Mouse (Mus musculus) macrophage (primary cell): ENCODE measurements around the gene Spint3. TPM values are rescaled to one million over a fixed set of nuclear protein-coding genes. Genes with fewer than 3 reads are reported as not detected.

Experiments used
- H3K27ac ChIP-seq: fragments of 350-480 bp; formaldehyde crosslinking; 2 replicates; pipeline ENCODE4 v1.9.0; 2021
- H3K36me3 ChIP-seq: fragments of 350-480 bp; formaldehyde crosslinking; 2 replicates; pipeline ENCODE4 v1.9.0; 2021; ENCODE audit errors: inconsistent target
- H3K4me3 ChIP-seq: fragments of 350-480 bp; formaldehyde crosslinking; 2 replicates; pipeline ENCODE4 v1.9.0; 2021; ENCODE audit errors: inconsistent target
- H3K79me2 ChIP-seq: fragments of 350-480 bp; formaldehyde crosslinking; 2 replicates; pipeline ENCODE4 v1.9.0; 2021; ENCODE audit errors: inconsistent target
- WGBS: methylation state at CpG from one replicate; pipeline ENCODE4 v1.1.7; 2026; ENCODE audit warnings: inconsistent platforms; ENCODE audit not compliant: missing documents; 5-methylcytosine and 5-hydroxymethylcytosine counted together
- polyA plus RNA-seq: library from polyadenylated mRNA; stranded (reverse); fragments of 250-400 nt; gene quantifications from 3 replicates; pipeline ENCODE4 v1.2.4, GENCODE M21; 2018; ENCODE audit warnings: inconsistent platforms

The Spint3 gene
- polyA plus RNA-seq, 1 experiment from 2014 or later: not detected

GRCm38 (mm10) chr2:164540652-164541427 is 32.4 kb downstream of the Spint3 start:
- H3K79me2 ChIP-seq: no peaks in the 10 kb centered on the region
- H3K36me3 ChIP-seq: no peaks in the 10 kb centered on the region
- H3K4me3 ChIP-seq: no peak overlapping the region
- 37% methylated on average over 8 of the region's 8 CpGs for whole genome bisulfite sequencing
- no peak overlapping the region for H3K27ac ChIP-seq

GRCm38 (mm10) chr2:164537003-164537402 is 36.3 kb downstream of the Spint3 start:
- Histone ChIP-seq H3K4me3 (no peak overlapping the region), H3K27ac (no peak overlapping the region), H3K36me3 (no peaks in the 10 kb centered on the region), H3K79me2 (no peaks in the 10 kb centered on the region)
- WGBS: 63% methylated on average over 4 of the region's 4 CpGs

GRCm38 (mm10) chr2:164534315-164534714 is 38.9 kb downstream of the Spint3 start:
- Histone ChIP-seq H3K27ac (no peak overlapping the region), H3K4me3 (no peak overlapping the region), H3K79me2 (no peaks in the 10 kb centered on the region), H3K36me3 (no peaks in the 10 kb centered on the region)
- WGBS: 89% methylated on average over 10 of the region's 10 CpGs

- Histone ChIP-seq H3K79me2 (no peaks in the 10 kb centered on the region), H3K27ac (no peak overlapping the region), H3K4me3 (no peak overlapping the region), H3K36me3 (no peaks in the 10 kb centered on the region)
- WGBS: 7% methylated on average over 3 of the region's 3 CpGs
These were observed 42.1 kb downstream of the Spint3 start for GRCm38 (mm10) chr2:164531169-164531568.

GRCm38 (mm10) chr2:164528557-164528956 is 44.7 kb downstream of the Spint3 start:
- Histone ChIP-seq H3K36me3 (no peaks in the 10 kb centered on the region), H3K79me2 (no peaks in the 10 kb centered on the region), H3K4me3 (no peak overlapping the region), H3K27ac (no peak overlapping the region)
- WGBS: 50% methylated on average over 5 of the region's 5 CpGs

GRCm38 (mm10) chr2:164523301-164523773 is 49.9 kb downstream of the Spint3 start:
- no peaks in the 10 kb centered on the region for H3K36me3 ChIP-seq
- no peaks in the 10 kb centered on the region for H3K79me2 ChIP-seq
- H3K4me3 ChIP-seq: no peak overlapping the region
- no peak overlapping the region for H3K27ac ChIP-seq
- WGBS: 89% methylated on average over 10 of the region's 10 CpGs

- WGBS: 20% methylated on average over 8 of the region's 8 CpGs
- no peak overlapping the region for H3K27ac ChIP-seq
- H3K36me3 ChIP-seq: no peaks in the 10 kb centered on the region
- H3K79me2 ChIP-seq: no peaks in the 10 kb centered on the region
- no peak overlapping the region for H3K4me3 ChIP-seq
These were observed 51.0 kb downstream of the Spint3 start for GRCm38 (mm10) chr2:164522280-164522679.

- Histone ChIP-seq H3K36me3 (no peaks in the 10 kb centered on the region), H3K27ac (no peak overlapping the region), H3K4me3 (no peak overlapping the region), H3K79me2 (no peaks in the 10 kb centered on the region)
- 2% methylated on average over 11 of the region's 11 CpGs for WGBS
These were observed 51.4 kb downstream of the Spint3 start for GRCm38 (mm10) chr2:164521841-164522240.

GRCm38 (mm10) chr2:164520782-164521181 is 52.5 kb downstream of the Spint3 start:
- Histone ChIP-seq H3K27ac (no peak overlapping the region), H3K4me3 (no peak overlapping the region), H3K36me3 (no peaks in the 10 kb centered on the region), H3K79me2 (no peaks in the 10 kb centered on the region)
- WGBS: 8% methylated on average over 3 of the region's 3 CpGs

Other genes with a start within 250 kb of the Spint3 start
- gene Svs5, start 240.7 kb downstream of the Spint3 start, polyA plus RNA-seq: not detected in 3 replicates
- gene Slpi, start 184.4 kb downstream of the Spint3 start, polyA plus RNA-seq: 0.24 to 1.3 TPM (median 0.90 TPM) in 3 replicates
- not detected in 3 replicates for gene Rbpjl, start 170.3 kb downstream of the Spint3 start, polyA plus RNA-seq
- not detected in 3 replicates for gene Matn4, start 168.3 kb downstream of the Spint3 start, polyA plus RNA-seq
- gene Sdc4, start 129.6 kb downstream of the Spint3 start, polyA plus RNA-seq: 114 to 215 TPM (median 133 TPM) in 3 replicates
- gene Sys1, start 116.5 kb downstream of the Spint3 start, polyA plus RNA-seq: 6.9 to 30.0 TPM (median 27.8 TPM) in 3 replicates
- gene Gm20458, start 112.5 kb downstream of the Spint3 start, polyA plus RNA-seq: 0.30 TPM in 1 of 3 replicates, not detected in the others
- gene Trp53tg5, start 99.7 kb downstream of the Spint3 start, polyA plus RNA-seq: not detected in 3 replicates
- gene Dbndd2, start 87.4 kb downstream of the Spint3 start, polyA plus RNA-seq: 13.0 to 46.6 TPM (median 28.5 TPM) in 3 replicates
- gene Pigt, start 75.9 kb downstream of the Spint3 start, polyA plus RNA-seq: 58.4 to 92.7 TPM (median 64.5 TPM) in 3 replicates
- not detected in 3 replicates for gene Wfdc2, start 11.0 kb downstream of the Spint3 start, polyA plus RNA-seq
- not detected in 3 replicates for gene Wfdc6a, start 12.0 kb upstream of the Spint3 start, polyA plus RNA-seq
- gene Eppin, start 20.1 kb upstream of the Spint3 start, polyA plus RNA-seq: not detected in 3 replicates
- not detected in 3 replicates for gene Wfdc6b, start 40.1 kb upstream of the Spint3 start, polyA plus RNA-seq
- gene Wfdc8, start 40.2 kb upstream of the Spint3 start, polyA plus RNA-seq: not detected in 3 replicates
- gene Wfdc16, start 65.3 kb upstream of the Spint3 start, polyA plus RNA-seq: not detected in 3 replicates
- gene Wfdc10, start 82.6 kb upstream of the Spint3 start, polyA plus RNA-seq: not detected in 3 replicates
- not detected in 3 replicates for gene Wfdc9, start 83.1 kb upstream of the Spint3 start, polyA plus RNA-seq
- gene Wfdc11, start 100.6 kb upstream of the Spint3 start, polyA plus RNA-seq: not detected in 3 replicates
- gene Wfdc13, start 111.6 kb upstream of the Spint3 start, polyA plus RNA-seq: not detected in 3 replicates
- gene Spint4, start 125.0 kb upstream of the Spint3 start, polyA plus RNA-seq: not detected in 3 replicates
- not detected in 3 replicates for gene Spint5, start 141.8 kb upstream of the Spint3 start, polyA plus RNA-seq
- not detected in 3 replicates for gene Wfdc3, start 172.5 kb upstream of the Spint3 start, polyA plus RNA-seq
- 20.7 to 27.5 TPM (median 21.6 TPM) in 3 replicates for gene Dnttip1, start 172.5 kb upstream of the Spint3 start, polyA plus RNA-seq
- 1.7 to 21.7 TPM (median 12.8 TPM) in 3 replicates for gene Ube2c, start 196.4 kb upstream of the Spint3 start, polyA plus RNA-seq
- not detected in 3 replicates for gene Tnnc2, start 206.5 kb upstream of the Spint3 start, polyA plus RNA-seq
- 7.1 to 8.5 TPM (median 7.3 TPM) in 3 replicates for gene Snx21, start 212.4 kb upstream of the Spint3 start, polyA plus RNA-seq
- 9.7 to 17.7 TPM (median 17.1 TPM) in 3 replicates for gene Acot8, start 231.4 kb upstream of the Spint3 start, polyA plus RNA-seq
- 3.3 to 3.6 TPM (median 3.4 TPM) in 3 replicates for gene Zswim3, start 231.6 kb upstream of the Spint3 start, polyA plus RNA-seq
- gene Zswim1, start 249.2 kb upstream of the Spint3 start, polyA plus RNA-seq: 4.8 to 5.4 TPM (median 5.2 TPM) in 3 replicates